Mouse (Mus musculus) B cell, adult 2 months (primary cell): ENCODE measurements around the gene Pip4k2c.
A peak's percentile ranks its signal among the peaks of the same experiment; 100 is the strongest.
"Not testable (repeated sequence)": the region's sequence is repeated elsewhere in the genome, so short reads cannot be mapped to it uniquely, and the experiment has no call there.

Experiments
- DNase-seq, 2 experiments: peaks; one replicate each; pipeline ENCODE4 v3.0.0; 2022

Gene Pip4k2c

DNA sequence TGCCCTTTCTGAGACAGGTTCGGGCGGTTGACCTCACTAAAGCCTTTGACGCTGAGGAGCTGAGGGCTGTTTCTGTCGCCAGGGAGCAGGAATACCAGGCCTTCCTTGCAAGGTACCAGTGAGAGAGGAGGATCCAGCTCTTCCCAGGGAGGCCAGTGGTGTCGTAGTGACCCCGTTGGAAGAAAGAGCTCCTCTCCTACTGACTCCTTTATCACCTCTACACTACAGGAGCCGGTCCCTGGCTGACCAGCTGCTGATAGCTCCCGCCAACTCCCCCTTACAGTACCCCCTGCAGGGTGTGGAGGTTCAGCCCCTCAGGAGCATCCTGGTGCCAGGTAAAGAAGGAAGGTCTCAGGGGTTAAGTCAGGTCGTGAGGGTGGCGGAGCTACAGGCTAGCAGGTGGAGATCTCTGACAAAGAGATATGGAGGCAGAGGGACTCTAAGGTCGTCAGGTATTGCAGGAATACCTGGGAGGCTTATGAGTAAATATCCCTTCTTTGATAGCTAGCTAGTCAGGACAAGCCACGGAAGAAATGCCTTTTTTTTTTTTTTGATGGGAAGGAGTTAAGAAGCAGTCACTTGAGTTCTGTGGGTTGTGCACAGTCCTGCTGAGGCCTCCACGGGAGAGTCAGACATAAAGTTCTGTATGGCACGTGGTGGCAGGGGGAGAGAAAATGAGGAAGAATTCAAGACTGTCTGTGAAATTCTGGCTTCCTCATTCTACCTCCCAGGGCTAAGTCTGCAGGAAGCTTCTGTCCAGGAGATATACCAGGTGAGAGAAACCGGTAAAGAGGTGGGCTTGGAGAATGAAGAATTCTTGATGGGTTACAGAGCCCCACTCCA is 44.4 kb downstream of the Pip4k2c start:
- DNase-seq, result peak in 1 of 2 experiments; percentile 21

- no peak for DNase-seq
Observed at GRCm38 (mm10) chr10:127166404-127166715, 45.0 kb downstream of the Pip4k2c start.

DNA sequence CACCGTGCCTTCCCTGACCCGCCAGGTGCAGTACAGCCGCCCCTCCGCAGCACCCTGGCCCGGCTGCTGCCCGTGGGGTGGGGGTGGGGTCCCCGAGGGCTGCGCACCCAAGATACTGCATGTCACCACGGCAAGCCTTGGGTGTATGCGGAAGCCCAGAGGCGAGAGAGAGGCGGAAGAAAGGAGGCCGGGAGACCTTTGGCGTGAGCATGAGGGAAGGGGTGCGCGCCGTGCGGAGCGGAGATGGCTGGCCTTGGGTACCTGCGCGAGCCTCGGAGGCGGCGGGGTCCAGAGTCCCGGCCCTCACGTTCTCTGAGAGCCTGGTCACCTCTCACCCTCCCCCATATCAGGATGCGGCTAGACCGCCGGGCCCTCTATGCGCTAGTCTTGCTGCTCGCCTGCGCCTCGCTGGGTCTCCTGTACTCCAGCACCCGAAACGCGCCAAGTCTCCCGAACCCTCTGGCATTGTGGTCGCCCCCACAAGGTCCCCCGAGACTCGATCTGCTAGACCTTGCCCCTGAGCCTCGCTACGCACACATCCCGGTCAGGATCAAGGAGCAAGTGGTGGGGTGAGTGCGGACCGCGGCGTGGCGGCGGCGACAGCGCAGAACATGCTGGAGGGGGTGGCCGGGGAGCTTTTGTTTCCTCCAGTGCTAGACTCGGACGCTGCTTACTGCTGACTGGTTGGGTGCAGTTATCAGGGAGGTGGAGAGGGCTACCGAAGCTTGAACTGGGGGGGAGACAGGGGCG is 45.6 kb downstream of the Pip4k2c start:
- DNase-seq, result peak; percentile 75 to 81

- DNase-seq, result no peak
Observed at GRCm38 (mm10) chr10:127165354-127165653, 46.1 kb downstream of the Pip4k2c start.

DNA sequence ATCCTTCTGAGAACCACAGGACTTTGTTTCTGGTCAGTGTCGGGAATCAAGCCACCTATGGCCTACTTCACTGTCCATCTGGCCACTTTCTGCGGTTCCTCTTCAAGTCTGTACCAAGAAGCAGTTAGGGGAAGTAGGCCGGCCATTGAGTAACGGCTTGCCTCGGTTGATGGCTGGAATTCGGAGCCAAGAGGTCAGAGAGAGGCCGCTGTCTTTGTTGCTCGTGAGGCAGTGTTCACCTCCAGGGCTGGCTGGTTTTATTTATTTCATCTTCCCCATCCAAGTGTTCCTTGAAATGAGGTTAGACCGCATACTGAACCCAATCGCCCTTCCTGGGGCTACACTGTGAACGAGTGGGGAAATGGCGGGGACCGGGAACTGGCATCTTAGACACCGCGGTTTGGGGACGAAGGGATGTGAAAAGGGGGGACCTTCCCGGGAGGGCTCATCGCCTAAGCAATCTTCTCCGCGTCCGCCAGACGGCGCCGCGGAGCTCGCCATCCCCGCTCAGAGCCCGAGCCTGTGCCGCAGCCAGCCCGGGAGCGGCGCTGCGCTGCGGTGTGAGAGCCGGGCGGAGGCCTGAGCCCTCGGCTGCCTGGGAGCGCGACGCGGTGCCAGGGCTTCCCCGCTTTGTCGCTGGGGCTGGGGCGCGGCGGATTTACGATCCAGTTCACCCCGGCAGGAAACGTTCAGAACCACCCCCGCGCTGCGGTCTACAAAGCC is 46.6 kb downstream of the Pip4k2c start, which contains the start of gene B4galnt1:
B4galnt1 (plus strand) TSS at position 595 of the 723 bp plus-strand sequence.
- peak; percentile 94 to 95 for DNase-seq

GRCm38 (mm10) chr10:127164190-127164589 is 47.2 kb downstream of the Pip4k2c start:
- DNase-seq, result no peak

DNA sequence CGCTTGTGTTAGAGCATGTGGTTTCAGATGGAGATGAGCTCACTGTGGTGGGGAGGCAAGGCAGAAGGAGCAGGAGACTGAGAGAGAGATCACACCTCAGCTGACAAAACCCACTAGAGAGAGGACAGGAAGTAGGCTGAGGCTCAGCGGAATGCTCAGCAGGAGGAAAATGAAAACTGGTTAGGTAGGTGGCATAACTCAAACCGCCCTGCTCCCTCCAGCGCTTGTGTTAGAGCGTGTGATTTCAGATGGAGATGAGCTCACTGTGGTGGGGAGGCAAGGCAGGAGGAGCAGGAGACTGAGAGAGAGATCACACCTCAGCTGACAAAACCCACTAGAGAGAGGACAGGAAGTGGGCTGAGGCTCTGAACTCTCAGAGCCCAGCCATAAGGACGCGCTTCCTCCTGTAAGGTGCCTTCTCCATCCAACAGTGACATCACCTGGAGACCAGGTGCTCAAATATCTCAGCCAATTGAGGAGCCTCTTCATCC is 48.6 kb downstream of the Pip4k2c start:
- peak; percentile 65 to 72 for DNase-seq

- no peak for DNase-seq
Observed at GRCm38 (mm10) chr10:127160728-127161127, 50.7 kb downstream of the Pip4k2c start.

DNA sequence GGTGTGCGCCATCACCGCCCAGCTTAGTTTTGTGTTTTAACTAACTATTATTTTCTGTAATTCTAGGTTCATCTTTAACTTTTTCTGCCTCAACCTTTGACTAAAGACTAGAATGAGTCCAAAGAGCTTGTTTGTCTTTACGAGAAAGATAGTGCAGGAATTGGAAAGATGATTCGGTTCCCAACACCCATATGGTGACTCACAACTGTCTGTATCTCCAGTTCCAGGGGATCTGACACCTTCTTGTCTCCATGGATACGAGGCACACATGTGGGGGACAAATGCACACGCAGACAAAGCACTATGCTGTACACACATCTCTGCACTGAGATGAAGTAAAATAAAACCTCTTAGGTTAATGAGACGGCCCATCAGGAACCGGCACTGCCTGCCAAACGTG is 51.3 kb downstream of the Pip4k2c start:
- DNase-seq, result no peak

DNA sequence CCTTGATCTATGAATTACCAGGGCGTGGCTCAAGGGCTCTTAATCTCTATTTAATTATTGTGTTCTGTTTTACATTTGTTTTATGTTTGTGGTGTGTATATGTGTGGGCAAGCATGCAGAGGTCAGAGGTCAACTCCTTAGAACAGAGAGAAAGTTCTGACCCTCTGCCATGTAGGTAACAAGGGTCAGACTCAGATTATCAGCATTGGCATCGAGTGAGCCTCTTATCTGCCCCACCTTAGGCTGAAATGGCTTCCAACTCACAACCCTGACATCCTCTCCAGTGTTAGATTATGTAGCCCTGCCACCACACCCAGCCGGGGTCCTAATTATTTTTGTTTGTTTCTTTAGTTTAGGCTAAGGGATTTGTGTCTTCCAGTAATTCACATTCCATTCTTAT is 52.9 kb downstream of the Pip4k2c start:
- DNase-seq, result no peak

GRCm38 (mm10) chr10:127156511-127156910 is 54.9 kb downstream of the Pip4k2c start:
- DNase-seq, result no peak

GRCm38 (mm10) chr10:127156089-127156488 is 55.3 kb downstream of the Pip4k2c start:
- no peak for DNase-seq

DNA sequence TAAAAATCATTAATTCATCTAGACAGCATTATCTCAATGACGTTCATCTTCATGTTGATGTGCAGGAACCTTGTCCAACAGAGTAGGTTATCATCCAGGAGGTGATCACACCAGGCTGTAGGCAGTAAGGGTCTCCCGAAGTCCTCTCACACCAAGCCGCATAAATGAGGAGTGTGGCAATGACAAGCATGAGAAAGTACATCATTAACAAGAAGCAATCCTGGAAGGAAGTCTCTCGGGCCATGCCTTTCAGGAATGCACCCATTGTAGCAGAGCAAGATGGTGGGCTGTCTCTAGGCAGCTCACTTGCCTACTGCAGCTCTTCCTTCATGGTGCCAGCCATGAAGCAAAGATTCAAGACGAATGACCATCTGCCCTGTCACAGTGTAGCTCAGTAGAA is 56.7 kb downstream of the Pip4k2c start:
- no peak for DNase-seq

DNA sequence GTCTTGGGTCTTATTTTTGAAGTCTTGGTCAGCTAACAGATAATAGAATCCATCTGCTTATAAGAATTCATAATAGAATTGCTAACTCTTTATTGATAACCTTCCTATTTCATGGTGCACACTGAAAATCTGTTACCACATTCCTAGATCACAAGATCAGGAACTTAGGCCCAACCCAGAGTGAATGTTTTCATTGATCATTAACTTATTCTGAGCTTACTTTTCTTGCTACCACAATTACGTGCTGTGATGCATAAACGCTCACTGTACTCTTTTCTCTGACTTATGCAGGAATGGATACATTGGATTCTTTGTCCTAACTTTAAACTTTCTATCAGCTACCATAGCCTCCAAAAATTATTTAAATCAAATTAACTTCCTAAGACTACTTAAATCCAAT is 57.1 kb downstream of the Pip4k2c start:
- no peak for DNase-seq

GRCm38 (mm10) chr10:127153323-127153722 is 58.1 kb downstream of the Pip4k2c start:
- no peak for DNase-seq

DNA sequence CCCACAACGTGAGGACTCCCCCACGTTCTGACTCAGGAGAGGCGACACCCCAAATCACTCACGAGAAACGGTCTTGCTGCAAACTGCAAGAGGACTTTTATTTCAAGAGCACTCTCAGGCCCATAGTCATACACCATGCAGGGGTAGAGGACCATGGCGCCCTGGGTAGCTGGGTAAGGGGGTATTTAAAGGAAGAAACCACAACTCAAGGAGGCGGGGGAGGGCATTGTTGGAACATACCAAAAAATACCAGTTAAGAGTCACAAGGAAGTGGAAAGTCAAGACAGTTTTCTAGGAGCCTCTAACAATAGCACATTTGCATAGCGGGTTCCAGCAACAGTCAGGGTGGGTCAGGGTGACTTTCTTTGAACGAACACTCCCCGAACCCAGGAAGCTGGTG is 58.8 kb downstream of the Pip4k2c start:
- DNase-seq, result not testable (repeated sequence)

DNA sequence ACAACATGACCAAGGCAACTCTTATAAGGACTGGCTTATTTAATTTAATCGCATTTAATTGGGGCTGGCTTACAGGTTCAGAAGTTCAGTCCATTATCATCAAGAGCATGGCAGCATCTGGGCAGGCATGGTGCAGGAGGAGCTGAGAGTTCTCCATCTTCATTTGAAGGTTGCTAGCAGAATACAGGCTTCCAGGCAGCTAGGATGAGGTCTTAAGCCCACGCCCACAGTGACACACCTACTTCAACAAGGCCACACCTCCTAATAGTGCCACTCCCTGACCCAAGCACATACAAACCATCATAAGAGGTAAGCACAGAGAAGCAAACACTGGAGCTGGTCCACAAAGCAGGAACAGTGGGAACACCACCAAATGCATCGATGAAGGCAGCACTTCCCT is 60.2 kb downstream of the Pip4k2c start:
- not testable (repeated sequence) for DNase-seq

- no peak for DNase-seq
Observed at GRCm38 (mm10) chr10:127150471-127150872, 60.9 kb downstream of the Pip4k2c start.

DNA sequence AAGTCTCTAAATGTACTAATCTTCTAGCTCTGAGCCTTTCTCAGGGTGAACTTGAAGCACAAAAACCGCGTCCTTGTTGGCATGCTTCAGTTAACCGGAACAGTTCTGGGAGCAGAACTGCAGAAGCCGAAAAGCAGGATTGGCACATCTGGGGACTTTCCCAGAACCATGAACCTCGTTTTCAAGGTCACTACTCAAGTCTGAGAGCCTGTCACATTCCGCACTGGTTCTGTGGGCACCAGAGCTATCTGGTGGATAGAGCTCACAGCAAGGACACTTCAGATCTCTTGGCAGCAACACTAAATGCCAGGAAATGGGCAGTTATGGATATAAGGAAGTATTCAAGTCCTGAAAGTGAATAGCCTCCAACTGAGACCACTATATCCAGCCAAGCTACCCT is 64.2 kb downstream of the Pip4k2c start:
- DNase-seq, result no peak
